Mouse (Mus musculus) midbrain, embryonic 11.5 days (tissue): ENCODE measurements at regions not wholly inside any gene's neighbourhood (a gene's known extent, or its start where the extent isn't known, plus 50 kb on each side); places are given as distances from the start of the nearest gene placed in this dataset.
"Not testable (repeated sequence)": the region's sequence is repeated elsewhere in the genome, so short reads cannot be mapped to it uniquely, and the experiment has no call there.

Experiments
- ATAC-seq: fragments of 200-750 bp; cut with Nextera tagmentation; 2 replicates; pipeline ENCODE4 v1.8.0; 2017; ENCODE audit warnings: moderate TSS enrichment, moderate library complexity; ENCODE audit not compliant: low FRiP score
- DNase-seq: peaks from one replicate; pipeline ENCODE4 v3.0.0; 2015; ENCODE audit warnings: low spot score; ENCODE audit errors: missing footprints
- H3K27ac ChIP-seq: fragments of 300-500 bp; sonication (generic); 2 replicates; pipeline ENCODE4 v1.5.1; 2014; ENCODE audit warnings: low read depth, low read length
- H3K27me3 ChIP-seq: fragments of 300-500 bp; sonication (generic); 2 replicates; pipeline ENCODE4 v1.6.1; 2014; ENCODE audit warnings: mild to moderate bottlenecking, low read length, moderate library complexity, mixed read lengths; ENCODE audit not compliant: control insufficient read depth, insufficient read depth
- H3K36me3 ChIP-seq: fragments of 300-500 bp; sonication (generic); 2 replicates; pipeline ENCODE4 v1.6.1; 2014; ENCODE audit warnings: mild to moderate bottlenecking, low read length, moderate library complexity, mixed read lengths; ENCODE audit not compliant: control insufficient read depth, insufficient read depth
- H3K4me1 ChIP-seq: fragments of 300-500 bp; sonication (generic); 2 replicates; pipeline ENCODE4 v1.6.1; 2014; ENCODE audit warnings: low read length; ENCODE audit not compliant: control insufficient read depth, insufficient read depth
- H3K4me2 ChIP-seq: fragments of 300-500 bp; sonication (generic); 2 replicates; pipeline ENCODE4 v1.6.1; 2014; ENCODE audit warnings: mild to moderate bottlenecking, moderate library complexity
- H3K4me3 ChIP-seq: fragments of 300-500 bp; sonication (generic); 2 replicates; pipeline ENCODE4 v1.5.1; 2014; ENCODE audit warnings: low read depth, low read length
- H3K9ac ChIP-seq: fragments of 300-500 bp; sonication (generic); 2 replicates; pipeline ENCODE4 v1.6.1; 2014; ENCODE audit warnings: low read length
- H3K9me3 ChIP-seq: fragments of 300-500 bp; sonication (generic); 2 replicates; pipeline ENCODE4 v1.6.1; 2016; ENCODE audit warnings: low read length; ENCODE audit not compliant: control insufficient read depth
- WGBS: fragments of 180-500 bp; shearing (Covaris S2); extraction: QIAGEN DNeasy Blood & Tissue Kit; methylation state at CpG from one replicate; pipeline ENCODE4 v1.1.7; 2014; 5-methylcytosine and 5-hydroxymethylcytosine counted together

- Histone ChIP-seq H3K4me2 (no peak overlapping the region), H3K9me3 (no peaks in the 10 kb centered on the region), H3K4me1 (no peaks in the 10 kb centered on the region), H3K27me3 (no peaks in the 10 kb centered on the region), H3K27ac (no peak overlapping the region), H3K4me3 (no peak overlapping the region), H3K9ac (no peak overlapping the region), H3K36me3 (no peaks in the 10 kb centered on the region)
- no peak for DNase-seq
- WGBS: 86% methylated on average over 5 of the region's 5 CpGs
- ATAC-seq: no peak
Observed at GRCm38 (mm10) chr1:194412193-194412592, 205.8 kb upstream of the Plxna2 start.

GRCm38 (mm10) chr1:194411788-194412187, 206.2 kb upstream of the Plxna2 start:
- H3K36me3 ChIP-seq: no peaks in the 10 kb centered on the region

GRCm38 (mm10) chr1:194399281-194399680, 218.7 kb upstream of the Plxna2 start:
- Histone ChIP-seq H3K4me2 (no peak overlapping the region), H3K27ac (no peak overlapping the region), H3K9me3 (no peaks in the 10 kb centered on the region), H3K4me3 (no peak overlapping the region), H3K9ac (no peak overlapping the region), H3K4me1 (no peaks in the 10 kb centered on the region), H3K36me3 (no peaks in the 10 kb centered on the region), H3K27me3 (no peaks in the 10 kb centered on the region)
- DNase-seq (no peak), ATAC-seq (no peak)

More at GRCm38 (mm10) chr1:194411788-194412187, 206.2 kb upstream of the Plxna2 start:
- ATAC-seq (no peak), DNase-seq (no peak)
- Histone ChIP-seq H3K4me3 (no peak overlapping the region), H3K4me1 (no peaks in the 10 kb centered on the region), H3K9ac (no peak overlapping the region), H3K27ac (no peak overlapping the region), H3K27me3 (no peaks in the 10 kb centered on the region), H3K4me2 (no peak overlapping the region), H3K9me3 (no peaks in the 10 kb centered on the region)
- 82% methylated on average over 2 of the region's 2 CpGs for WGBS

GRCm38 (mm10) chr1:194396754-194397460, 221.1 kb upstream of the Plxna2 start:
- Histone ChIP-seq H3K27ac (no peak overlapping the region), H3K36me3 (no peaks in the 10 kb centered on the region), H3K4me3 (no peak overlapping the region), H3K27me3 (no peaks in the 10 kb centered on the region), H3K4me2 (no peak overlapping the region), H3K9ac (no peak overlapping the region), H3K4me1 (no peaks in the 10 kb centered on the region), H3K9me3 (no peaks in the 10 kb centered on the region)
- DNase-seq (peak; percentile 54), ATAC-seq (no peak)
- WGBS: 86% methylated on average over 4 of the region's 4 CpGs

GRCm38 (mm10) chr1:194393720-194394119, 224.3 kb upstream of the Plxna2 start:
- no peak overlapping the region for H3K9ac ChIP-seq
- H3K27me3 ChIP-seq: no peaks in the 10 kb centered on the region
- H3K4me1 ChIP-seq: no peaks in the 10 kb centered on the region
- H3K9me3 ChIP-seq: no peaks in the 10 kb centered on the region
- ATAC-seq (no peak), DNase-seq (no peak)
- no peak overlapping the region for H3K4me3 ChIP-seq
- H3K27ac ChIP-seq: no peak overlapping the region
- no peaks in the 10 kb centered on the region for H3K36me3 ChIP-seq
- WGBS: 34% methylated on average over 3 of the region's 3 CpGs
- no peak overlapping the region for H3K4me2 ChIP-seq

- DNase-seq: no peak
- no peaks in the 10 kb centered on the region for H3K4me1 ChIP-seq
- no peak overlapping the region for H3K4me2 ChIP-seq
- 88% methylated on average over 2 of the region's 2 CpGs for WGBS
- H3K9ac ChIP-seq: no peak overlapping the region
- no peak overlapping the region for H3K27ac ChIP-seq
- no peak for ATAC-seq
- no peaks in the 10 kb centered on the region for H3K27me3 ChIP-seq
- H3K36me3 ChIP-seq: no peaks in the 10 kb centered on the region
- H3K4me3 ChIP-seq: no peak overlapping the region
- H3K9me3 ChIP-seq: no peaks in the 10 kb centered on the region
Observed at GRCm38 (mm10) chr1:194390202-194390601, 227.8 kb upstream of the Plxna2 start.

GRCm38 (mm10) chr1:194378135-194378534, 239.9 kb upstream of the Plxna2 start:
- no peaks in the 10 kb centered on the region for H3K4me1 ChIP-seq
- no peaks in the 10 kb centered on the region for H3K27me3 ChIP-seq
- H3K9me3 ChIP-seq: no peaks in the 10 kb centered on the region
- H3K27ac ChIP-seq: no peak overlapping the region
- H3K4me3 ChIP-seq: no peak overlapping the region
- no peak overlapping the region for H3K4me2 ChIP-seq
- no peaks in the 10 kb centered on the region for H3K36me3 ChIP-seq
- no peak for ATAC-seq
- no peak overlapping the region for H3K9ac ChIP-seq
- no peak for DNase-seq
- WGBS: 67% methylated on average over 1 of the region's 1 CpGs

GRCm38 (mm10) chr1:194373511-194373910, 244.5 kb upstream of the Plxna2 start:
- not testable (repeated sequence) for H3K36me3 ChIP-seq, H3K4me1 ChIP-seq, H3K27ac ChIP-seq, DNase-seq, ATAC-seq, H3K4me2 ChIP-seq, H3K9ac ChIP-seq, H3K4me3 ChIP-seq, H3K27me3 ChIP-seq, H3K9me3 ChIP-seq
- whole genome bisulfite sequencing: 89% methylated on average over 4 of the region's 4 CpGs

- Histone ChIP-seq H3K36me3 (no peaks in the 10 kb centered on the region), H3K27ac (no peak overlapping the region; the same call in 1 of the 2 replicates), H3K9ac (no peak overlapping the region), H3K27me3 (no peaks in the 10 kb centered on the region), H3K4me2 (no peak overlapping the region), H3K4me3 (no peak overlapping the region), H3K4me1 (peaks cover 13% of the 10 kb centered on the region; the same call in 1 of the 2 replicates), H3K9me3 (no peaks in the 10 kb centered on the region)
- 80% methylated on average over 5 of the region's 5 CpGs for WGBS
- DNase-seq (no peak), ATAC-seq (no peak)
Observed at GRCm38 (mm10) chr1:194363917-194364316, 254.1 kb upstream of the Plxna2 start.
